Mouse (Mus musculus) liver, postnatal 0 days (tissue): ENCODE data around the gene Aurkb. TPM values are rescaled to one million over a fixed set of nuclear protein-coding genes. Genes with fewer than 3 reads are reported as not detected.

Experiments used
- ATAC-seq: fragments of 200-750 bp; cut with Nextera tagmentation; 2 replicates; pipeline ENCODE4 v1.8.0; 2017; ENCODE audit warnings: mild to moderate bottlenecking, moderate library complexity
- DNase-seq: peaks from one replicate; pipeline ENCODE4 v3.0.0-alpha.2; 2016
- H3K27ac ChIP-seq: fragments of 300-500 bp; sonication (generic); 2 replicates; pipeline ENCODE4 v1.5.1; 2014; ENCODE audit warnings: antibody characterized with exemption, moderate library complexity, mild to moderate bottlenecking, low read depth
- H3K27me3 ChIP-seq: fragments of 300-500 bp; sonication (generic); 2 replicates; pipeline ENCODE4 v1.6.1; 2014; ENCODE audit warnings: low read length, control low read depth, mixed read lengths; ENCODE audit not compliant: insufficient read depth
- H3K36me3 ChIP-seq: fragments of 300-500 bp; sonication (generic); replicated peaks from 2 replicates; pipeline ENCODE4 v1.6.1; 2014; ENCODE audit warnings: mild to moderate bottlenecking, control low read depth, low read length, moderate library complexity, mixed read lengths; ENCODE audit not compliant: insufficient read depth
- H3K4me1 ChIP-seq: fragments of 300-500 bp; sonication (generic); 2 replicates; pipeline ENCODE4 v1.6.1; 2014; ENCODE audit warnings: antibody characterized with exemption, mild to moderate bottlenecking, control low read depth; ENCODE audit not compliant: insufficient read depth
- H3K4me2 ChIP-seq: fragments of 300-500 bp; sonication (generic); 2 replicates; pipeline ENCODE4 v1.6.1; 2014; ENCODE audit warnings: low read depth, mild to moderate bottlenecking, low read length, moderate library complexity, mixed read lengths
- H3K4me3 ChIP-seq: fragments of 300-500 bp; sonication (generic); 2 replicates; pipeline ENCODE4 v1.5.1; 2014; ENCODE audit warnings: low read depth, low read length
- H3K9ac ChIP-seq: fragments of 300-500 bp; sonication (generic); replicated peaks from 2 replicates; pipeline ENCODE4 v1.6.1; 2014; ENCODE audit warnings: mild to moderate bottlenecking, moderate library complexity
- H3K9me3 ChIP-seq: fragments of 300-500 bp; sonication (generic); 2 replicates; pipeline ENCODE4 v1.6.1; 2016; ENCODE audit warnings: mild to moderate bottlenecking, control low read depth, low read length, mixed read lengths
- CTCF ChIP-seq: sonication (generic); IDR thresholded peaks from 2 replicates; pipeline ENCODE4 v1.5.1; 2016; ENCODE audit warnings: antibody characterized with exemption, low read depth
- EP300 ChIP-seq: IDR thresholded peaks from 2 replicates; pipeline ENCODE4 v1.6.1; 2016; ENCODE audit warnings: antibody characterized with exemption, low read depth, mild to moderate bottlenecking
- WGBS: fragments of 180-500 bp; shearing (Covaris S2); extraction: QIAGEN DNeasy Blood & Tissue Kit; methylation state at CpG from one replicate; pipeline ENCODE4 v1.1.7; 2014; ENCODE audit not compliant: insufficient replicate concordance; 5-methylcytosine and 5-hydroxymethylcytosine counted together
- polyA plus RNA-seq: library from polyadenylated mRNA; unstranded; fragments of >200 nt; fragmentation: Nextera tagmentation; extraction: Ambion mirVana; gene quantifications from 2 replicates; pipeline ENCODE4 v1.2.1, GENCODE M21; 2015

Aurkb gene
- polyA plus RNA-seq, 1 experiment from 2014 or later: 45.9 TPM

DNA sequence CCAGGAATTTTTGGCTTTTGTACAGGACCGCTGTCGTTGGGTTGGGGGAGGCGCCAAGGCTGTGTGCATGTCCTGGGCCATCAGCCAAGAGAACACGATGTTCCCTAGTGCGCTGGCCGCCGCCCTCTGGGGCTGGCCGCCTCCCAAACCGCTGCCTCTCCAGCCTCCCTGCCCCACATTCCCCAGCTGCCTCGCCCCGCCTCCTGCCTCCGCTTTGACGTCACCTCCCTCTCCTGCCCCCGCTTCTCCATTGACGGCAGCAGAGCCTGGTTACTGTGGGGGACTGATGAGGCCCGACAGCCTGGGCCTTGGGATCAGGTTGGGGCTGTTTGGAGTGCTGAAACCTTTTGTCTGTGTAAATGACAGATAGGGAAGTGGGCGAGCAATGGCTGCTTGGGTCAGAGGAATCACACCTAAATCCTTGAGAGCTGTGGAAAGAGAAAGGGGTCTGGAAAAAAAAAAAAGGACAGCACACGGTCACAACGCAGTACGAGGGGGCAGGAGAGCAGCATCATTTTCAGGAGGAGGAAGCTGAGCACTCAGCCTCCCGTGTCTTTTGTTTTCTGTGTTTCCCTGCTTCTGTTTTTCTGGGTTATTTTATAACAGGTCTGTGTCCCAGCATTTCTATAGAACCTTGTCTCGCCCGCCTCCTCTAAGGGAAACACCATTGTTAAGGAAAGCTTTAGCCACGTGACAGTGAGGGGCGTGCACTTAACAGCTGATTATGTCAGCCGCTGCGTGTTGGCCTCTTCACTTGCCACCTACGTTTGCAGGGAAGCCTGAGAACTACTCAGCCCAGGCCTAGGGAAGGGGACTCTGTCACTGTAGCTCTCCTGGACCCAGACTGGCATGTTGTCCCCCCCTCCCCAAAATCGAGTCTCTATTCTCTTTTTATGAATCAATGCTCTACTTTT lies 51.8 kb downstream of the Aurkb start:
- ATAC-seq (peak; percentile 65), DNase-seq (peak; percentile 99)
- peak overlapping the region; percentile 100 for H3K27ac ChIP-seq
- 2% methylated on average over 29 of the region's 29 CpGs for WGBS
- TF ChIP-seq EP300: peak; percentile 96
- no peak for TF ChIP-seq CTCF
- peak overlapping the region; percentile 93 for H3K9ac ChIP-seq
- H3K9me3 ChIP-seq: no peaks in the 10 kb centered on the region
- H3K4me3 ChIP-seq: peak overlapping the region; percentile 81
- no peaks in the 10 kb centered on the region for H3K27me3 ChIP-seq
- H3K4me2 ChIP-seq: peak overlapping the region; percentile 94
- H3K36me3 ChIP-seq: peaks cover 24% of the 10 kb centered on the region
- peaks cover 38% of the 10 kb centered on the region for H3K4me1 ChIP-seq

DNA sequence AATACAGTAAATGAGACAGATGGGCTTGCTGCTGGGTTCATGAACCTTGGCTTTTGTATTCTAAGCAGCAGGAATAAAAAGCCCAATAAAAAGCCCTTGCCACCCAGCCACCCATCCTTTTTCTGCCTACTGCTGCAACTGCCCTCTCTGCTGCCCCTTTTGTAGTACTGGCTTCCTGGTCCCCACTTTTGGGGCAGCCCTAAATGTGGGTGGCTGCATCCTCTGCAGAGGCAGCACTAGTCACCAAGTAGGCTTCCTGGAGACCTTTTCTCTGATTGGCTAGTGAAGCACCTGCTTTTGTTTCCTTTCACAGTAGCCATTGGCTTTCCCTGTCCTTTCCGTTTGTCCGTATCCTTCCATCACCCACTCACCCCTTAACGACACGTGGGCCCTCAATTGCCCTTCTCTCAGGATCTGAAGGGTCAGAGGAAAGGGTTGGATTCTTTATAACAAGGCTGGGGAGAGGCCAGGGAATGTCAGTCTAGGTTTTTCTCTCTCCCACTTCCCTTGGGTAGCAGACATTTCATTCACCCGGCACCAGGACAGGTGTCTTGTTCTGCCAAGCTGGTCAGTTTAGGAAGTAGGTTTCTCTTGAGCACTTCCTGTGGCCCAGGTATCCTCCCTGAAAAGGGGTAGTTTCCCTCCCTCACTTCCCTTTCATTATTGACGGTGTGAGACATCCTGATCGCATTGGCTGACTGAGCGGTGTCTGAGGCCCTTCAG lies 52.8 kb downstream of the Aurkb start:
- TF ChIP-seq CTCF (no peak), EP300 (no peak)
- no peak for ATAC-seq
- Histone ChIP-seq H3K4me3 (peak overlapping the region; percentile 81), H3K27me3 (no peaks in the 10 kb centered on the region), H3K27ac (peak overlapping the region; percentile 100), H3K36me3 (peaks cover 31% of the 10 kb centered on the region), H3K9ac (peak overlapping the region; percentile 93), H3K4me2 (peak overlapping the region; percentile 94), H3K4me1 (peaks cover 38% of the 10 kb centered on the region), H3K9me3 (no peaks in the 10 kb centered on the region)
- WGBS: 27% methylated on average over 8 of the region's 8 CpGs
- no peak for DNase-seq

DNA sequence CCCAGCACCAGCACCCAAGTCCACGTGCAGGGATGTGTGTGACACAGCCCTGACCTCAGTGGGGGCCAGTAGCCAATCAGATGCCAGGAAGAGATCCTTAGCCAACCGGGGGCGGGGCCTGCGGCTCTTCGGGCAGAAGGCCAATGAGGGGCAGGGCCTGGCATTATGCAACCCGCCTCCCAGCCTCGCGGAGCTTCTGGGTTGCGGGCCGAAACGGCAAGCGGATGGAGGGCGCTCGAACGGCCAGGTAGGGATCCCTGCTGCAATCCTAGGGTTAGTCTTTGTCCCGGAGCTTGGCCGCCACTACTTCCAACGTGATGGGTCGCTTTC lies 53.3 kb downstream of the Aurkb start:
- Histone ChIP-seq H3K9ac (peak overlapping the region; percentile 75), H3K27me3 (no peaks in the 10 kb centered on the region), H3K4me3 (peak overlapping the region; percentile 58), H3K4me1 (peaks cover 38% of the 10 kb centered on the region), H3K36me3 (peaks cover 36% of the 10 kb centered on the region), H3K9me3 (no peaks in the 10 kb centered on the region), H3K27ac (peak overlapping the region; percentile 100), H3K4me2 (peak overlapping the region; percentile 94)
- TF ChIP-seq CTCF: no peak
- TF ChIP-seq EP300: no peak; the same call in 1 of the 2 replicates
- ATAC-seq: peak; percentile 34
- peak; percentile 98 for DNase-seq
- WGBS: under 1% methylated on average over 19 of the region's 19 CpGs

DNA sequence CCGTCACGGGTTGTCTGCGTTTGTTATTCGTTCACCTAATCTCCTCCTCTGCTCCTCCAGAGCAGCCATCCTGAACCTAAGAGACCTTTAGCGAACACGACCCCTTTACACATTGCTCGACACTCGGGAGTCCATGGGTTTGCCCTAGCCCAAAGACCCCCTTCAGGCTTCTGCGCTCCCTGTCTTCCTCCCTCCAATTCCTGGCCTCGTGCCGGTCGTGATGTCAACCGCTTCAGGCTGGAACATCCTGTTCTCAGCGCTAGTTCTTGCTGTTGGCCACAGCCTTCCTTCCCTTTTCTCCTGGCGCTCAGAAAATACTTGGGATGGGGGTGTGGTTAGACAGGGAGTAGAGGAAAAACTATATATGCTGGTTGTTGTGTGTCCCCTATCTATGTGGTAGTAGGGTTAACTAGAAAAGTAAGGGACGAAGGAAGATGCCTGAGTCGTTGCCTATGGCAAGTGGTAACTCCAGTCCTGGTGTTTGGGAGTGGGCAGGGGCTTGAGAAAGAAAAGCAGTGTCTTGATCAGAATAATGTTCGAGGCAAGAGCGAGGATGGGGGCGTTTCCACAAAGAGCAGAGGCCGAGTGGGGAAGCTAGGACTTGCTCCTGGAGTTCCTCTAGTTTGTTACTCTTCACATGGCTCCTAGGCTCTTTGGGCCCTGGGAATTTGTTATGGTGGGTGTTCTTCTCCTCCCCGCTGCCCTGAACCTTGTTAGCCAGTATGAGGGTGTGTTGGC lies 53.9 kb downstream of the Aurkb start:
- H3K9ac ChIP-seq: peak overlapping the region; percentile 75
- 2% methylated on average over 22 of the region's 22 CpGs for whole genome bisulfite sequencing
- ATAC-seq (no peak), DNase-seq (peak; percentile 70)
- no peak for TF ChIP-seq CTCF
- TF ChIP-seq EP300: peak; percentile 84
- no peaks in the 10 kb centered on the region for H3K27me3 ChIP-seq
- no peaks in the 10 kb centered on the region for H3K9me3 ChIP-seq
- H3K36me3 ChIP-seq: peaks cover 42% of the 10 kb centered on the region
- peaks cover 31% of the 10 kb centered on the region for H3K4me1 ChIP-seq
- peak overlapping the region; percentile 58 for H3K4me3 ChIP-seq
- peak overlapping the region; percentile 94 for H3K4me2 ChIP-seq
- peak overlapping the region; percentile 100 for H3K27ac ChIP-seq

DNA sequence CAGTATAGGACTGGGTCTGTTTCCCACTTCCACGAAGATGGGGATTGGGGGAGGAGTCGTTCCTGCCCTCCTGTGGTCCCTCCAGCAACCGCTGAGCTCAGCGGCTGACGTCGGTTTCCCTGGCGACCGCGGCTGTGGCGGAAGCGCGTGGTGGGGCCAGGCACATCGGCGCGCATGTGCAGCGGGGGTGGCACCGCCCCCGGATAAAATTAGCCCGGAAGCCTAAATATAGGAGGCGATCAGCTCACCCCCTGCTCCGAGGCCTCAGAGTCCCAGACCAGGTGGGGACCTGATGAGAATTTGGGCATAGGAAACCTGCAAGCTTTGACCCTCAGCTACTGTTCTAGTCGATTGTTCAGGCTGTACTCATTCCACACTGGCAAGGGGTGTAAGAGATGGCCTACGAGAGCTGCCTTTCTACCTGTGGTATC lies 54.5 kb downstream of the Aurkb start:
- ATAC-seq: no peak
- Histone ChIP-seq H3K36me3 (peaks cover 48% of the 10 kb centered on the region), H3K27me3 (no peaks in the 10 kb centered on the region), H3K4me2 (peak overlapping the region; percentile 94), H3K9ac (peak overlapping the region; percentile 75), H3K27ac (peak overlapping the region; percentile 100), H3K4me1 (peaks cover 29% of the 10 kb centered on the region), H3K9me3 (no peaks in the 10 kb centered on the region), H3K4me3 (peak overlapping the region; percentile 58)
- TF ChIP-seq CTCF: peak; percentile 35
- no peak for TF ChIP-seq EP300
- 3% methylated on average over 23 of the region's 23 CpGs for WGBS
- peak; percentile 92 for DNase-seq
